Mouse (Mus musculus): ENCODE data around the gene Zeb2. TPM values are rescaled to one million over a fixed set of nuclear protein-coding genes. Genes with fewer than 3 reads are reported as not detected.
A peak's percentile ranks its signal among the peaks of the same experiment; 100 is the strongest.

Zeb2 gene
- polyA plus RNA-seq, 1 experiment from 2014 or later = 84.3 TPM

- no peak overlapping the region for H3K9ac ChIP-seq (ENCODE audit: low read length)
- no peak overlapping the region for H3K27ac ChIP-seq (ENCODE audit: low read length)
- H3K4me2 ChIP-seq (ENCODE audit: low read depth, low read length) = no peak overlapping the region
- 43% methylated on average over 10 of the region's 10 CpGs for WGBS
- ATAC-seq (ENCODE audit: low read depth) = no peak
- H3K36me3 ChIP-seq (ENCODE audit: control insufficient read depth, insufficient read depth, low read length) = no peaks in the 10 kb centered on the region; the same call in 1 of the 2 replicates
- no peaks in the 10 kb centered on the region for H3K27me3 ChIP-seq (ENCODE audit: control insufficient read depth, insufficient read depth, low read depth, low read length)
- no peak overlapping the region for H3K4me3 ChIP-seq (ENCODE audit: low read length)
- H3K9me3 ChIP-seq (ENCODE audit: control insufficient read depth, low read length) = no peaks in the 10 kb centered on the region
- peaks cover 27% of the 10 kb centered on the region for H3K4me1 ChIP-seq (replicated peaks; ENCODE audit: control insufficient read depth, insufficient read depth, low read length)
These were observed 60.2 kb downstream of the Zeb2 start for GRCm38 (mm10) chr2:45056856-45057562.

- no peaks in the 10 kb centered on the region for H3K9me3 ChIP-seq (ENCODE audit: control insufficient read depth, low read length)
- no peak overlapping the region for H3K27ac ChIP-seq (ENCODE audit: low read length)
- WGBS = 69% methylated on average over 6 of the region's 6 CpGs
- H3K36me3 ChIP-seq (ENCODE audit: control insufficient read depth, insufficient read depth, low read length) = no peaks in the 10 kb centered on the region; the same call in 1 of the 2 replicates
- no peak overlapping the region for H3K4me3 ChIP-seq (ENCODE audit: low read length)
- peaks cover 28% of the 10 kb centered on the region for H3K4me1 ChIP-seq (replicated peaks; ENCODE audit: control insufficient read depth, insufficient read depth, low read length)
- no peak for ATAC-seq (ENCODE audit: low read depth)
- H3K9ac ChIP-seq (ENCODE audit: low read length) = no peak overlapping the region
- H3K4me2 ChIP-seq (ENCODE audit: low read depth, low read length) = no peak overlapping the region
- H3K27me3 ChIP-seq (ENCODE audit: control insufficient read depth, insufficient read depth, low read depth, low read length) = no peaks in the 10 kb centered on the region
These were observed 61.3 kb downstream of the Zeb2 start for GRCm38 (mm10) chr2:45055926-45056325.

DNA sequence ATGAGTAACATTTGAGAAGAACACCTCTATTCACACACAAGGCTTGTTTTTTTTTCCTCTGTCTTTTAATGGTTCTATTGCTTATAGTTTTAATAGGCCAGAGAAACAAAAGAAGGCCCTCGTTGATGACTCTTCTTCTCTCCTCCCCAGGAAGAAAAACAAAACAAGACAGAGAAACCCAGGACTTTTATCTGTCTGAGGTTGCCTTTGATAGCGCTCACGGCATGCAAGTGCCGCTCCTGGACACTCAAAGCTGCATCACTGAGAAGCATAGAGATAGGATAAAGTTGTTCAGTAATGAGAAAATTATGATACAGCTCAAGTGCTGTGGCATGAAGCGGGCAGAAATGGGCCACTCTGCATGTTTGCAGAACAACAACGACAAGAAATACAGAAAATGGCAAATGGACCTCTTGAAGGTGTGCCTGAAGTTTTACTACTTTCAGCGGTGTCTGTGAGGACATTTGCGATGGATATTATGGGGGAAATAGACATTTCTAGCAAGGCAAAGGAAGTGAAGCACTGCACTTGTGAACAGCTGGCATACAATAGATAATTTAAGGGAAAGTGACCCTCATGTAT, 62.1 kb downstream of the Zeb2 start:
- peaks cover 28% of the 10 kb centered on the region for H3K4me1 ChIP-seq (replicated peaks; ENCODE audit: control insufficient read depth, insufficient read depth, low read length)
- WGBS = 66% methylated on average over 8 of the region's 8 CpGs
- H3K27me3 ChIP-seq (ENCODE audit: control insufficient read depth, insufficient read depth, low read depth, low read length) = no peaks in the 10 kb centered on the region
- no peaks in the 10 kb centered on the region; the same call in 1 of the 2 replicates for H3K36me3 ChIP-seq (ENCODE audit: control insufficient read depth, insufficient read depth, low read length)
- H3K9me3 ChIP-seq (ENCODE audit: control insufficient read depth, low read length) = no peaks in the 10 kb centered on the region
- no peak overlapping the region for H3K4me3 ChIP-seq (ENCODE audit: low read length)
- H3K9ac ChIP-seq (ENCODE audit: low read length) = no peak overlapping the region
- H3K27ac ChIP-seq (ENCODE audit: low read length) = peak overlapping the region; percentile 1; the same call in 1 of the 2 replicates
- no peak for ATAC-seq (ENCODE audit: low read depth)
- no peak overlapping the region for H3K4me2 ChIP-seq (ENCODE audit: low read depth, low read length)

- H3K9ac ChIP-seq (ENCODE audit: low read length) = no peak overlapping the region
- H3K27ac ChIP-seq (ENCODE audit: low read length) = no peak overlapping the region
- no peak overlapping the region for H3K4me3 ChIP-seq (ENCODE audit: low read length)
- H3K9me3 ChIP-seq (ENCODE audit: control insufficient read depth, low read length) = no peaks in the 10 kb centered on the region
- no peaks in the 10 kb centered on the region; the same call in 1 of the 2 replicates for H3K36me3 ChIP-seq (ENCODE audit: control insufficient read depth, insufficient read depth, low read length)
- H3K4me1 ChIP-seq (replicated peaks; ENCODE audit: control insufficient read depth, insufficient read depth, low read length) = peaks cover 30% of the 10 kb centered on the region
- no peak overlapping the region for H3K4me2 ChIP-seq (ENCODE audit: low read depth, low read length)
- no peaks in the 10 kb centered on the region for H3K27me3 ChIP-seq (ENCODE audit: control insufficient read depth, insufficient read depth, low read depth, low read length)
- no peak for ATAC-seq (ENCODE audit: low read depth)
- 82% methylated on average over 11 of the region's 11 CpGs for WGBS
These were observed 62.8 kb downstream of the Zeb2 start for GRCm38 (mm10) chr2:45054070-45055025.

DNA sequence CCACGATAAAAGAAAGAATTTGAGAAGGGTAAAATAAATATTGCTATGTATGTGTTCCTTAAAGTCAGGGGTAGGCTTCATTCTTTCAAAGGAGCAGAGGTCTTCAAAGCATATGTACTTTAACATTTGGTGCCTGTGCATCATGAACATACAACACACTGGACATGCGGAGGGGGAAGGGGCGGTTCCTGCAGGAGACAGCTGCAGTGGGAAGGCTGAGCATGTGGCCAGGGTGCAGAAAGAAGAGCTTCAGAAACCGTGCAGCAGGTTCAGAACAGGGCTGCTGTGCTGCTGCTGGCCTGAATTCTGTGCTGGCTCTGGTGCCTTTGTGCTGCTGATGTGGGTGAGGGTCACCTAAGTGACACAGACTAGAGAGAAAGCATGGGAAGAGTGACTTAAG, 64.6 kb downstream of the Zeb2 start:
- no peak; the same call in 1 of the 2 replicates for ATAC-seq (ENCODE audit: low read depth)
- no peaks in the 10 kb centered on the region for H3K9me3 ChIP-seq (ENCODE audit: control insufficient read depth, low read length)
- H3K4me2 ChIP-seq (ENCODE audit: low read depth, low read length) = no peak overlapping the region
- H3K9ac ChIP-seq (ENCODE audit: low read length) = no peak overlapping the region
- no peak overlapping the region for H3K27ac ChIP-seq (ENCODE audit: low read length)
- H3K4me3 ChIP-seq (ENCODE audit: low read length) = no peak overlapping the region
- peaks cover 32% of the 10 kb centered on the region for H3K4me1 ChIP-seq (replicated peaks; ENCODE audit: control insufficient read depth, insufficient read depth, low read length)
- no peaks in the 10 kb centered on the region for H3K36me3 ChIP-seq (ENCODE audit: control insufficient read depth, insufficient read depth, low read length)
- WGBS = 27% methylated on average over 4 of the region's 4 CpGs
- no peaks in the 10 kb centered on the region for H3K27me3 ChIP-seq (ENCODE audit: control insufficient read depth, insufficient read depth, low read depth, low read length)

- Histone ChIP-seq H3K9me3 (ENCODE audit: control insufficient read depth, low read length) (no peaks in the 10 kb centered on the region), H3K36me3 (ENCODE audit: control insufficient read depth, insufficient read depth, low read length) (no peaks in the 10 kb centered on the region), H3K27me3 (ENCODE audit: control insufficient read depth, insufficient read depth, low read depth, low read length) (no peaks in the 10 kb centered on the region), H3K27ac (ENCODE audit: low read length) (no peak overlapping the region), H3K4me3 (ENCODE audit: low read length) (no peak overlapping the region), H3K4me1 (replicated peaks; ENCODE audit: control insufficient read depth, insufficient read depth, low read length) (peaks cover 30% of the 10 kb centered on the region), H3K4me2 (ENCODE audit: low read depth, low read length) (no peak overlapping the region), H3K9ac (ENCODE audit: low read length) (no peak overlapping the region)
- WGBS = 55% methylated on average over 2 of the region's 2 CpGs
- ATAC-seq (ENCODE audit: low read depth) = no peak
These were observed 65.9 kb downstream of the Zeb2 start for GRCm38 (mm10) chr2:45051321-45051720.

DNA sequence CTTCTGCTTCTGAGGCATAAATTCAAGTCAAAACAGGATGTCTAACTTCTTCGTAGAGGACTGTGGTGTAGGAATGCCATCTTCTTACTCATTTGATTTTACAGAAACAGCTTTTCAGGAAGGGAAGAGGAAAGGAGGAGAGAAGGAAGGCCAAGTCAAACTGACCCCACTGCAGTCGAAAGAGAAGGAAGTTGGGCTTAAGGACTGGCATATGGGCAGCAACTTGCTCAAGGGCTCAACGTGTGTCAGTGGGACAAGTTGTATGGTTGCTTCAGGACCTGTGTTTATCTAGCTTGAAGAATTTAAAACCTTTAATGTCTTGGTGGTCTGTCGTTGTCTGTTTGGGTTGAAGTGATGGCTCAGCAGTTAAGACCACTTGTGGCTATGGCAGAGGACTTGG, 67.3 kb downstream of the Zeb2 start:
- H3K27me3 ChIP-seq (ENCODE audit: control insufficient read depth, insufficient read depth, low read depth, low read length) = no peaks in the 10 kb centered on the region
- no peak overlapping the region for H3K9ac ChIP-seq (ENCODE audit: low read length)
- H3K4me2 ChIP-seq (ENCODE audit: low read depth, low read length) = no peak overlapping the region
- no peak overlapping the region for H3K4me3 ChIP-seq (ENCODE audit: low read length)
- H3K9me3 ChIP-seq (ENCODE audit: control insufficient read depth, low read length) = no peaks in the 10 kb centered on the region
- ATAC-seq (ENCODE audit: low read depth) = no peak
- H3K27ac ChIP-seq (ENCODE audit: low read length) = no peak overlapping the region
- WGBS = 62% methylated on average over 4 of the region's 4 CpGs
- H3K4me1 ChIP-seq (replicated peaks; ENCODE audit: control insufficient read depth, insufficient read depth, low read length) = peaks cover 36% of the 10 kb centered on the region
- no peaks in the 10 kb centered on the region for H3K36me3 ChIP-seq (ENCODE audit: control insufficient read depth, insufficient read depth, low read length)

GRCm38 (mm10) chr2:45049279-45049678, 67.9 kb downstream of the Zeb2 start:
- Histone ChIP-seq H3K4me3 (ENCODE audit: low read length) (no peak overlapping the region), H3K9me3 (ENCODE audit: control insufficient read depth, low read length) (no peaks in the 10 kb centered on the region), H3K36me3 (ENCODE audit: control insufficient read depth, insufficient read depth, low read length) (no peaks in the 10 kb centered on the region), H3K9ac (ENCODE audit: low read length) (no peak overlapping the region), H3K4me1 (replicated peaks; ENCODE audit: control insufficient read depth, insufficient read depth, low read length) (peaks cover 42% of the 10 kb centered on the region), H3K27me3 (ENCODE audit: control insufficient read depth, insufficient read depth, low read depth, low read length) (no peaks in the 10 kb centered on the region), H3K27ac (ENCODE audit: low read length) (no peak overlapping the region), H3K4me2 (ENCODE audit: low read depth, low read length) (no peak overlapping the region)
- 56% methylated on average over 2 of the region's 2 CpGs for WGBS
- ATAC-seq (ENCODE audit: low read depth) = no peak
